Mouse (Mus musculus): ENCODE measurements around the gene Nectin2. TPM values are rescaled to one million over a fixed set of nuclear protein-coding genes. Genes with fewer than 3 reads are reported as not detected.

Gene Nectin2
- polyA plus RNA-seq, 1 experiment from 2014 or later: 55.2 TPM

DNA sequence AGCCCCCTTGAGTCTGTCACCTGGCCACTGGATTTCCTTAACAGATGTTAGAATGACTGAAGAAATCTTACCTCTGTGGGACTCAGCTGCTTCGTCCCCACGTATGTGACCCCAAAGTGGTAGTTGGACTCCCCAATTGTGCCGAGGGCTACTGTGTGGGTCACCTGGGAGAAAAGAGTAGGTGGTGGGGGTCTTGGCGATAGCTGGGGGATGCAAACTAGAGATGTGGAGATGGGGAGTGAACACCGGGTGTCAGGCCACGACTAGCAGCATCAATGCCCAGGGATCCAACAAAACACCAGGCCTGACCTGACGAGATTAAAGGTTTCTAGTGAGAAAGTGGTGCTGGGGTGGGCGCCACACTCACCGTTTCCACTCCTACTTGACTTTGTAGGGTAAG is 36.7 kb downstream of the Nectin2 start:
- no peak for DNase-seq (ENCODE audit: low spot score)
- H3K4me2 ChIP-seq (ENCODE audit: low read depth, low read length): no peak overlapping the region
- H3K4me3 ChIP-seq (ENCODE audit: low read depth, low read length): no peak overlapping the region
- peaks cover 52% of the 10 kb centered on the region for H3K36me3 ChIP-seq (ENCODE audit: control insufficient read depth, insufficient read depth, low read length)
- WGBS: 86% methylated on average over 9 of the region's 9 CpGs
- no peak overlapping the region for H3K9ac ChIP-seq (ENCODE audit: low read depth, low read length)
- no peak overlapping the region for H3K27ac ChIP-seq (replicated peaks; ENCODE audit: low read depth, low read length)
- H3K4me1 ChIP-seq (ENCODE audit: control insufficient read depth, insufficient read depth, low read length): 0 out of 2 replicates have a peak, but pooled peaks cover 4% of the 10 kb centered on the region
- no peak for ATAC-seq (ENCODE audit: low read depth)
- no peaks in the 10 kb centered on the region for H3K27me3 ChIP-seq (replicated peaks; ENCODE audit: control insufficient read depth, insufficient read depth, low read length)
- no peaks in the 10 kb centered on the region for H3K9me3 ChIP-seq (ENCODE audit: control insufficient read depth, low read length)

DNA sequence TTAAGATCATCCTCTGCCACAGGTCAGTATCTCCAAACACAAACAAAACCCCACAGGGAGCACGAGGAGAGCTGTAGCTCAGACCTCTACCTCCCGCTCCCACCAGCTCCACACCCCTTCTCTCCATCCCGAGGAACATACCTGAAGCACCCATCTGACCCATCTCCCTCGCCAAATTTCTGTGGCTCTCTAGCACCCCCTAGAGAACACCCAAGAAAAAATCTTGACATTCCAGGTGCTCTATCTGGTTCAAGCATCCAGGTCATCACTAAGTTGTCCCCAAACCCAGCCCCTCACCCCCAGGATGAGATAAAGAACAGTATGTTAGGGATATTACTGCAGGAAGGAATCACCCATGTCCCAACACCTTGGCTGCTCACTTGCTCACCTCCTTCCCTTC is 37.1 kb downstream of the Nectin2 start:
- Histone ChIP-seq H3K27ac (replicated peaks; ENCODE audit: low read depth, low read length) (no peak overlapping the region), H3K4me3 (ENCODE audit: low read depth, low read length) (no peak overlapping the region), H3K4me1 (ENCODE audit: control insufficient read depth, insufficient read depth, low read length) (0 out of 2 replicates have a peak, but pooled peaks cover 4% of the 10 kb centered on the region), H3K27me3 (replicated peaks; ENCODE audit: control insufficient read depth, insufficient read depth, low read length) (no peaks in the 10 kb centered on the region), H3K9me3 (ENCODE audit: control insufficient read depth, low read length) (no peaks in the 10 kb centered on the region), H3K4me2 (ENCODE audit: low read depth, low read length) (no peak overlapping the region), H3K9ac (ENCODE audit: low read depth, low read length) (no peak overlapping the region), H3K36me3 (ENCODE audit: control insufficient read depth, insufficient read depth, low read length) (peaks cover 53% of the 10 kb centered on the region)
- 45% methylated on average over 4 of the region's 4 CpGs for WGBS
- DNase-seq (ENCODE audit: low spot score) (no peak), ATAC-seq (ENCODE audit: low read depth) (no peak)

- DNase-seq (ENCODE audit: low spot score): no peak
- no peak overlapping the region for H3K4me3 ChIP-seq (ENCODE audit: low read depth, low read length)
- H3K4me2 ChIP-seq (ENCODE audit: low read depth, low read length): no peak overlapping the region
- no peak overlapping the region for H3K27ac ChIP-seq (replicated peaks; ENCODE audit: low read depth, low read length)
- WGBS: 74% methylated on average over 4 of the region's 4 CpGs
- peaks cover 60% of the 10 kb centered on the region for H3K36me3 ChIP-seq (ENCODE audit: control insufficient read depth, insufficient read depth, low read length)
- H3K4me1 ChIP-seq (ENCODE audit: control insufficient read depth, insufficient read depth, low read length): 0 out of 2 replicates have a peak, but pooled peaks cover 4% of the 10 kb centered on the region
- H3K27me3 ChIP-seq (replicated peaks; ENCODE audit: control insufficient read depth, insufficient read depth, low read length): no peaks in the 10 kb centered on the region
- no peak for ATAC-seq (ENCODE audit: low read depth)
- H3K9me3 ChIP-seq (ENCODE audit: control insufficient read depth, low read length): no peaks in the 10 kb centered on the region
- H3K9ac ChIP-seq (ENCODE audit: low read depth, low read length): no peak overlapping the region
Observed at GRCm38 (mm10) chr7:19712414-19712813, 37.9 kb downstream of the Nectin2 start.

GRCm38 (mm10) chr7:19710650-19711049 is 39.6 kb downstream of the Nectin2 start:
- peaks cover 67% of the 10 kb centered on the region for H3K36me3 ChIP-seq (ENCODE audit: control insufficient read depth, insufficient read depth, low read length)
- WGBS: 93% methylated on average over 9 of the region's 10 CpGs
- no peak overlapping the region for H3K9ac ChIP-seq (ENCODE audit: low read depth, low read length)
- H3K4me2 ChIP-seq (ENCODE audit: low read depth, low read length): no peak overlapping the region
- H3K27me3 ChIP-seq (replicated peaks; ENCODE audit: control insufficient read depth, insufficient read depth, low read length): no peaks in the 10 kb centered on the region
- H3K9me3 ChIP-seq (ENCODE audit: control insufficient read depth, low read length): no peaks in the 10 kb centered on the region
- ATAC-seq (ENCODE audit: low read depth): no peak
- H3K27ac ChIP-seq (replicated peaks; ENCODE audit: low read depth, low read length): no peak overlapping the region
- no peak for DNase-seq (ENCODE audit: low spot score)
- no peaks in the 10 kb centered on the region for H3K4me1 ChIP-seq (ENCODE audit: control insufficient read depth, insufficient read depth, low read length)
- H3K4me3 ChIP-seq (ENCODE audit: low read depth, low read length): no peak overlapping the region

- no peaks in the 10 kb centered on the region for H3K4me1 ChIP-seq (ENCODE audit: control insufficient read depth, insufficient read depth, low read length)
- no peak for DNase-seq (ENCODE audit: low spot score)
- H3K27me3 ChIP-seq (replicated peaks; ENCODE audit: control insufficient read depth, insufficient read depth, low read length): no peaks in the 10 kb centered on the region
- H3K27ac ChIP-seq (replicated peaks; ENCODE audit: low read depth, low read length): no peak overlapping the region
- H3K36me3 ChIP-seq (ENCODE audit: control insufficient read depth, insufficient read depth, low read length): peaks cover 63% of the 10 kb centered on the region
- ATAC-seq (ENCODE audit: low read depth): no peak
- no peaks in the 10 kb centered on the region for H3K9me3 ChIP-seq (ENCODE audit: control insufficient read depth, low read length)
- H3K4me3 ChIP-seq (ENCODE audit: low read depth, low read length): no peak overlapping the region
- WGBS: 93% methylated on average over 7 of the region's 7 CpGs
- no peak overlapping the region for H3K9ac ChIP-seq (ENCODE audit: low read depth, low read length)
- H3K4me2 ChIP-seq (ENCODE audit: low read depth, low read length): no peak overlapping the region
Observed at GRCm38 (mm10) chr7:19705271-19705670, 45.0 kb downstream of the Nectin2 start.

GRCm38 (mm10) chr7:19704475-19704874 is 45.8 kb downstream of the Nectin2 start:
- Histone ChIP-seq H3K27ac (replicated peaks; ENCODE audit: low read depth, low read length) (no peak overlapping the region), H3K9ac (ENCODE audit: low read depth, low read length) (no peak overlapping the region), H3K4me1 (ENCODE audit: control insufficient read depth, insufficient read depth, low read length) (no peaks in the 10 kb centered on the region), H3K4me2 (ENCODE audit: low read depth, low read length) (no peak overlapping the region), H3K36me3 (ENCODE audit: control insufficient read depth, insufficient read depth, low read length) (peaks cover 56% of the 10 kb centered on the region), H3K4me3 (ENCODE audit: low read depth, low read length) (no peak overlapping the region), H3K9me3 (ENCODE audit: control insufficient read depth, low read length) (no peaks in the 10 kb centered on the region), H3K27me3 (replicated peaks; ENCODE audit: control insufficient read depth, insufficient read depth, low read length) (no peaks in the 10 kb centered on the region)
- no peak for ATAC-seq (ENCODE audit: low read depth)
- WGBS: 90% methylated on average over 4 of the region's 4 CpGs
- no peak for DNase-seq (ENCODE audit: low spot score)

DNA sequence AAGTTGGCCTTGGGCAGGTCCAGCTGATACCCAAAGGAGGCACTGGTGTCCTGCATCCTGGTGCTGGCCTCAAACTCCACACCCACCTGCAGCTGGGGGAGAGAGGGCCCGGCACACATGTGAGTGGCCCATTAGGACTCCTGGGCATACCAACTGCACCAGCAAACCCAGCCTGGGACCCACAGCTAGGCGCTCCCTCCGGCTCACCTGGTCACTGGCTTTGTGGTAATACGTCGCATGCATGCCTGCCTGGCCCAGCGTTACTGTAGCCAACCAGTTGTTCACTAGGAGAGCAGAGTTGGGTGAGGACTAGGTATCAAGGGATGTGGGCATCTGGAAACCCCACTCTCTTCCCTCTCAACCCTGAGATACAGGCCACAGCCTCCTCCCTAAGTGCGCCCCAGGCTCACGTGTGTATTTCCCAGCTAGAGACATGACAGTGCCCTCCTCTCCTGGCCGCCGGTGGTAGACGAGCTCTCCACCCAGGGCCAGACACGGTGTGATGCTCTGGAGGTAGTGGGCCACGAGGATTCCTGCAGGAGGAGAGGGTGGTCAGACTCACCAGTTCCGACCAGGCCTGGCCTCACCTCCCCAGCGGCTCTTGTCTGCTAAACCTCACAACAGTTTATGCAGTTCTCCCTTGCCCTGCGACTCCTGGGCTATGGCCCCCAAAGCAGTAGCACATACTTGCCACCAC is 47.3 kb downstream of the Nectin2 start:
- no peak overlapping the region for H3K4me2 ChIP-seq (ENCODE audit: low read depth, low read length)
- no peak overlapping the region for H3K9ac ChIP-seq (ENCODE audit: low read depth, low read length)
- 0 out of 2 replicates have a peak, but pooled peaks cover 9% of the 10 kb centered on the region for H3K4me1 ChIP-seq (ENCODE audit: control insufficient read depth, insufficient read depth, low read length)
- H3K27me3 ChIP-seq (replicated peaks; ENCODE audit: control insufficient read depth, insufficient read depth, low read length): no peaks in the 10 kb centered on the region
- WGBS: 95% methylated on average over 13 of the region's 16 CpGs
- H3K36me3 ChIP-seq (ENCODE audit: control insufficient read depth, insufficient read depth, low read length): peaks cover 44% of the 10 kb centered on the region
- H3K27ac ChIP-seq (replicated peaks; ENCODE audit: low read depth, low read length): no peak overlapping the region
- DNase-seq (ENCODE audit: low spot score) (no peak), ATAC-seq (ENCODE audit: low read depth) (no peak)
- H3K9me3 ChIP-seq (ENCODE audit: control insufficient read depth, low read length): no peaks in the 10 kb centered on the region
- no peak overlapping the region for H3K4me3 ChIP-seq (ENCODE audit: low read depth, low read length)

GRCm38 (mm10) chr7:19701069-19701761 is 49.1 kb downstream of the Nectin2 start:
- Histone ChIP-seq H3K9ac (ENCODE audit: low read depth, low read length) (no peak overlapping the region), H3K27me3 (replicated peaks; ENCODE audit: control insufficient read depth, insufficient read depth, low read length) (no peaks in the 10 kb centered on the region), H3K36me3 (ENCODE audit: control insufficient read depth, insufficient read depth, low read length) (peaks cover 31% of the 10 kb centered on the region; the same call in 1 of the 2 replicates), H3K27ac (replicated peaks; ENCODE audit: low read depth, low read length) (0 out of 2 replicates have a peak overlapping the region, but pooled peaks have one; percentile 24), H3K4me2 (ENCODE audit: low read depth, low read length) (no peak overlapping the region), H3K9me3 (ENCODE audit: control insufficient read depth, low read length) (no peaks in the 10 kb centered on the region), H3K4me1 (ENCODE audit: control insufficient read depth, insufficient read depth, low read length) (0 out of 2 replicates have a peak, but pooled peaks cover 9% of the 10 kb centered on the region), H3K4me3 (ENCODE audit: low read depth, low read length) (no peak overlapping the region)
- ATAC-seq (ENCODE audit: low read depth): 0 out of 2 replicates have a peak, but pooled peaks have one; percentile 10
- DNase-seq (ENCODE audit: low spot score): peak; percentile 84
- WGBS: 30% methylated on average over 21 of the region's 22 CpGs
